Mouse (Mus musculus): ENCODE measurements around the gene Ccdc60.

GRCm38 (mm10) chr5:116209378-116210091, 79.2 kb downstream of the Ccdc60 start:
- TF ChIP-seq CTCF (IDR thresholded peaks at IDR 0.05; ENCODE audit: control insufficient read depth, insufficient read depth, insufficient read length), result no peak
- TF ChIP-seq USF1 (IDR thresholded peaks at IDR 0.05; ENCODE audit: low read depth), result no peak
- TF ChIP-seq CEBPB (IDR thresholded peaks at IDR 0.05; ENCODE audit: low read depth), result no peak

Measured in C2C12 (cell line).